Mouse (Mus musculus) embryonic stem cell, embryonic (primary cell): ENCODE results near the gene Ttc14.

Experiments
- CTCF ChIA-PET, 4 experiments: fragments of 300-600 bp in 2 of 4; fragments of 350-600 bp in 2 of 4; sonication (Branson Sonifier 250); formaldehyde crosslinking; loops; one replicate each; lab custom pipeline; 2022; ENCODE audit warnings: inconsistent platforms in 2 of 4; lab: Charles Lee
- POLR2A ChIA-PET, 4 experiments: fragments of 300-600 bp in 2 of 4; fragments of 350-600 bp in 2 of 4; sonication (Branson Sonifier 250); formaldehyde crosslinking; loops; one replicate each; lab custom pipeline; 2022; ENCODE audit warnings: antibody characterized with exemption in 4 of 4, inconsistent platforms in 1 of 4; lab: Charles Lee

The Ttc14 gene

DNA sequence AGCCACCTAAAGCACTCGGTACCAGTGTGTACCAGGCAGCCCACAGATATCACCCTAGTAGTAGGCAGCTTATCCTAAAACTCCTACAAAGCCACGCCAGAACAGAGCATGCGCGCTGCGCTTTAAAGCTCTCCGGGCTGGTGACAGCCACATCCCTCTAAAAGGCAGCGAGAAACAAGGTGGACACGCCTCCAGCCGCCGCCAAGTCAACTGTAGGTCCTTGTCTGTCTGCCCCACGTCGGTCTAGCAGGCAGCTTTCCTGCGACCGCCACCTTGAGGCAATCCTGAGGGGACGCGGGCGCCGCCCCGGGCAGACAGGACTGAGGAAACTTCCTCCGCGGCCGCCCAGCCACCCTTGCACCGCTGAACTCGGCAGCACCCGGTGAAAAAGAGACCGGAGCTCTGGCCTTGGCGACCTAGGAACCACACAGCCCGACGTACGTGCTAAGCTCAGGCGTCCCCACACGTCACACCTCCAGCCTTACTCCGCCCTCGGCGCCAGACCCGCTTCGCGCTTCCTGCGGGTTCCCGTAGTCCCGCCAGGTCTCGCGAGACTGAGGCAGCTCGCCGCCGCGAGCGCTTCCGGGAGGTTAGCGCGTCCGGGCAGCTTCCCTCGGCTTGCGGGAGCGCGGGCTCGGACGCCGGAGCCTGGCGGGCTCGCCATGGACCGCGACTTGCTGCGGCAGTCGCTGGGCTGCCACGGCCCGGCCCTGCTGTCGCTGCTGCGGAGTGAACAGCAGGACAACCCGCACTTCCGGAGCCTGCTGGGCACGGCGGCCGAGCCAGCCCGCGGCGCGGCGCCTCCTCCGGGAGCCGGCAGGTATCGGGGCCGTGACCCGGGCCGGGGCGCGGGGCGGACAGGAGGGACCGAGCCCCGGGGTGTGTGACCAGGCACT lies at the start of gene Ttc14:
TSS of gene Ttc14 (plus strand) at position 216 of the 896 bp plus-strand sequence.
- CTCF ChIA-PET = interaction anchor here (0.5 to 1.4 kb wide), 11 partner anchors 9 to 1531 kb away, joined by 3 to 7 read pairs (median 4); no protein-coding TSS in a partner anchor
- POLR2A ChIA-PET = interaction anchor here (0.5 to 3.3 kb wide), 76 partner anchors 9 to 1403 kb away, joined by 3 to 23 read pairs (median 4); partner anchors contain the start of genes Ccdc39 (in 2 of the 4), Fxr1 (in 2 of the 4), Dnajc19 (in 1 of the 4) and Gnb4 (in 1 of the 4)

GRCm38 (mm10) chr3:33790975-33791374 lies 8.7 kb upstream of the Ttc14 start:
- POLR2A ChIA-PET = no interaction called here
- CTCF ChIA-PET = interaction anchor here in 1 of 4 experiments (0.6 kb wide), 1 partner anchor 9 kb away, joined by 3 read pairs; the partner anchor contains the start of gene Ttc14

- POLR2A ChIA-PET = interaction anchor here (0.6 to 3.3 kb wide), 50 partner anchors 8 to 1404 kb away, joined by 3 to 23 read pairs (median 4); partner anchors contain the start of genes Ccdc39 (in 1 of the 4), Dnajc19 (in 1 of the 4), Fxr1 (in 1 of the 4) and Mrpl47 (in 1 of the 4)
- CTCF ChIA-PET = interaction anchor here in 3 of 4 experiments (0.8 to 1.4 kb wide), 5 partner anchors 24 to 694 kb away, joined by 3 to 7 read pairs (median 4); no protein-coding TSS in a partner anchor
These were observed 835 bp downstream of the Ttc14 start for GRCm38 (mm10) chr3:33800513-33800820.

- ChIA-PET CTCF (no interaction called here), POLR2A (interaction anchor here in 1 of 4 experiments (1.6 to 3.4 kb wide), 2 partner anchors 9 to 17 kb away, joined by 3 to 18 read pairs; no protein-coding TSS in a partner anchor)
These were observed 7.5 kb downstream of the Ttc14 start for GRCm38 (mm10) chr3:33807151-33807550.

DNA sequence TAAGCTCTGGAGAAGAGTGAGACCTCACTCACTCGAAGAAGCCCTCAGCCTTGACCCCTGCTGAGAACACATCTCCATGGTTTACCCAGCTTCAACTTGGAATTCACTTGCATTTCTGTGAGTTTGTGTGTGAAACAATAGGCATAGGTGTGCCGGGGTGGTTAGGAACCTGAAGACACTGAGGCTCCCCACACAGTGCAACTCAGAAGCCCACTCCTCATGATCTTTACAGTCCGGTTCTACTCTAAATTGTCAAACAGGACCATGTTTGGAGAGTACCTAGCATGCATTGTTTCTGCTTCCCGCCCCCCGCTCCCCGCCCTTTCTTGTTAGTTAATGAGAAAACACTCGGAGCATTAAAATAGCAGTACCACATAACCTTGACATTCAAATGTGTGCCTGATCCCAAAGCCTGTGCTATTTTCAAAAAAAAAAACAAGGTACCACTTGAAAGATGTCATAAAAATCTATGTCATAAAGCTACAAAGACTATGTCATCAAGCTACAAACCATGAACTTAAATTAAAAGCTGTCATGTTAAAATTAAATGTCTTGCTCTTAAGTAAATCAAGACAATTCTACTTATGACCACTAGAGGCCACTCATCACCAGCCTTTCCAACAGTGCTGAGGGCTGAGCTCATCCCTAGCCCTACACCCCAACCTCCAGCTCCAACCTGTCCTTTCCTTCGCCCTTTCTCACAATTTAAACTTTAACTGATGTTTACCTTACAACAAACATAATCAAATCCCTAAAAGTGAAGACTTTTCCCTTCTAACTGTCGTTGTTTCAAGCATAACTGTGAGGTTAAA lies 24.7 kb downstream of the Ttc14 start:
- POLR2A ChIA-PET = interaction anchor here (0.5 to 1.9 kb wide), 9 partner anchors 17 to 203 kb away, joined by 3 to 8 read pairs (median 3); partner anchors contain the start of genes Fxr1 (in 1 of the 4) and Ttc14 (in 1 of the 4)
- CTCF ChIA-PET = interaction anchor here (0.5 to 1.6 kb wide), 31 partner anchors 9 to 814 kb away, joined by 3 to 16 read pairs (median 4); partner anchors contain the start of genes Ttc14 (in 3 of the 4) and Ccdc39 (in 2 of the 4)

GRCm38 (mm10) chr3:33832351-33832750 lies 32.7 kb downstream of the Ttc14 start:
- CTCF ChIA-PET = no interaction called here
- POLR2A ChIA-PET = no interaction called here

DNA sequence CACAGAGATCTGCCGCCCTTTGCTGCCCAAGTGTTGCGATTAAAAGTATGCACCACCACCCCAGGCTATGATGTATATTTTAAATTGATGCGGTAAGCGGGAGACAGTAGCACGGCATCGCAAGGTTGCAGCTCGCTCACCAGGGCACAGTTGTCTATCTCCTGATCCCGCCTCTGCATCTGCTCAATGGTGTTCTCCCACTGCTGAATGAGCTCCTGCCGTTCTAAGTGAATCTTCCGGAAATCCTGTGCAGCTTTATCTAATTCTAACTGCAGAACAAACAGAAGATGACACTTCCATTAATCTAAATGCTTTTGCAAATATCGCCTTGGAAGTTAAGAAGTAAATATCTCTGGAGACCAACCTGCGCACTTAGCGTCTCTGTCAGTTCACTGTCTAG lies 36.9 kb downstream of the Ttc14 start:
- POLR2A ChIA-PET = interaction anchor here in 2 of 4 experiments (0.5 to 0.6 kb wide), 2 partner anchors 20 to 206 kb away, joined by 3 read pairs; no protein-coding TSS in a partner anchor

DNA sequence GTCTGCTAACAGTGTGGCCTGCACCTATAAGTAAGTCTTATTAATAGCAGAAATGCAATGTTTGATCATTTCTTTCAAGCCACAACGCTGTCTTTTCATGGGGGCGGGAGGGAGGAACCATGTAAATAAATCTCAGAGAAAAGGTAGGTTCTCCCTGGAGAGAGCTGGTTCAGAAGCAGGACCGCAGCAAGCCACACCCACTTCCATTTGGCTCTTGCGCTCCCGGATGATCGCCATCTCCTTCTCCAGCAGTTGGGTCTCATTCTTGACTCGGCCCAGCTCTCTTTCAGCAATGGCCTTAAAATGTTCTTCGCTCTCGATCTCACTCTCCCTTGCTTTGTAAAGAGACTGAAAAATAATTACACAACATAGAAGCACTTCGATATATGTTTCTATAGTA lies 39.2 kb downstream of the Ttc14 start:
- ChIA-PET POLR2A (interaction anchor here in 1 of 4 experiments (2.2 kb wide), 1 partner anchor 39 kb away, joined by 8 read pairs; the partner anchor contains the start of gene Ttc14), CTCF (interaction anchor here in 2 of 4 experiments (0.7 to 1.1 kb wide), 2 partner anchors 14 to 80 kb away, joined by 3 to 5 read pairs; no protein-coding TSS in a partner anchor)

More for the DNA sequence above, 36.9 kb downstream of the Ttc14 start:
- CTCF ChIA-PET = interaction anchor here in 1 of 4 experiments (1.1 kb wide), 1 partner anchor 12 kb away, joined by 5 read pairs; no protein-coding TSS in a partner anchor

GRCm38 (mm10) chr3:33843801-33844632 lies 44.4 kb downstream of the Ttc14 start, which contains the start of gene Ccdc39:
Gene Ccdc39, minus strand, starts transcription at chr3:33844310.
- ChIA-PET POLR2A (interaction anchor here in 2 of 4 experiments (0.7 to 1.9 kb wide), 3 partner anchors 44 to 48 kb away, joined by 3 to 10 read pairs (median 4); partner anchors contain the start of gene Ttc14 (in 2 of the 2)), CTCF (interaction anchor here in 2 of 4 experiments (1.1 to 1.5 kb wide), 2 partner anchors 19 kb away, joined by 4 to 8 read pairs; no protein-coding TSS in a partner anchor)

- ChIA-PET POLR2A (no interaction called here), CTCF (interaction anchor here in 1 of 4 experiments (0.6 kb wide), 1 partner anchor 22 kb away, joined by 4 read pairs; no protein-coding TSS in a partner anchor)
These were observed 47.0 kb downstream of the Ttc14 start for GRCm38 (mm10) chr3:33846639-33847038.

- CTCF ChIA-PET = interaction anchor here in 2 of 4 experiments (0.6 to 1.5 kb wide), 2 partner anchors 26 to 58 kb away, joined by 5 to 6 read pairs; no protein-coding TSS in a partner anchor
- POLR2A ChIA-PET = interaction anchor here in 1 of 4 experiments (0.9 kb wide), 1 partner anchor 68 kb away, joined by 3 read pairs; no protein-coding TSS in a partner anchor
These were observed 51.2 kb downstream of the Ttc14 start for GRCm38 (mm10) chr3:33850856-33851255.

DNA sequence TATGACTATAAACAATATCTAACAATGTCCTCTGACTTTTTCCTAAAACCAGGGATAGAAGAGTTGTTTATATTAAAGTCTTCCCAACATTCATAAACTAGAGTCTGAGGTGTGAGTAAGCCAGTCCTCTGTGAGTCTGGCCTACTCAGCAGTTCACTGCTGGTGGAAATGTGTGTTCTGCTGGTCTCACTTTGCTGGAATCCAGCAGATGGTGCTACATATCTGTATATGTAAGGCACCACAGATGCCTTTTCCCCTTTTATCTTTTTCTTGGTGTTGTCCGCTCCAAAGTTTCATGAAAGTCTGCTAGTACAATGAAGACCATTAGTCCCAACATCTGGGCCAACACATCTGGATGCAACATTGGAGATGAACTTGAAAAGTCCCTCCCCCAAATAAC lies 53.4 kb downstream of the Ttc14 start:
- CTCF ChIA-PET = interaction anchor here in 1 of 4 experiments (1.1 kb wide), 1 partner anchor 29 kb away, joined by 3 read pairs; no protein-coding TSS in a partner anchor
- POLR2A ChIA-PET = no interaction called here

- ChIA-PET CTCF (no interaction called here), POLR2A (no interaction called here)
These were observed 59.3 kb downstream of the Ttc14 start for GRCm38 (mm10) chr3:33858939-33859338.

- POLR2A ChIA-PET = interaction anchor here in 1 of 4 experiments (0.7 kb wide), 1 partner anchor 346 kb away, joined by 6 read pairs; no protein-coding TSS in a partner anchor
- CTCF ChIA-PET = no interaction called here
These were observed 64.4 kb downstream of the Ttc14 start for GRCm38 (mm10) chr3:33864000-33864540.
